Mouse (Mus musculus) ES-Bruce4 (cell line): ENCODE measurements around the gene Clstn3.
A peak's percentile ranks its signal among the peaks of the same experiment; 100 is the strongest.

Source experiments
- CTCF ChIP-seq: IDR thresholded peaks from one replicate; pipeline ENCODE4 v1.8.1; 2011; ENCODE audit warnings: low read depth, low read length
- EP300 ChIP-seq: IDR thresholded peaks from 2 replicates; pipeline ENCODE4 v1.6.1; 2011; ENCODE audit warnings: low read depth, low read length; ENCODE audit not compliant: insufficient read depth
- POLR2A ChIP-seq: IDR thresholded peaks from one replicate; pipeline ENCODE4 v1.8.1; 2011; ENCODE audit warnings: low read length; ENCODE audit not compliant: insufficient read depth

DNA sequence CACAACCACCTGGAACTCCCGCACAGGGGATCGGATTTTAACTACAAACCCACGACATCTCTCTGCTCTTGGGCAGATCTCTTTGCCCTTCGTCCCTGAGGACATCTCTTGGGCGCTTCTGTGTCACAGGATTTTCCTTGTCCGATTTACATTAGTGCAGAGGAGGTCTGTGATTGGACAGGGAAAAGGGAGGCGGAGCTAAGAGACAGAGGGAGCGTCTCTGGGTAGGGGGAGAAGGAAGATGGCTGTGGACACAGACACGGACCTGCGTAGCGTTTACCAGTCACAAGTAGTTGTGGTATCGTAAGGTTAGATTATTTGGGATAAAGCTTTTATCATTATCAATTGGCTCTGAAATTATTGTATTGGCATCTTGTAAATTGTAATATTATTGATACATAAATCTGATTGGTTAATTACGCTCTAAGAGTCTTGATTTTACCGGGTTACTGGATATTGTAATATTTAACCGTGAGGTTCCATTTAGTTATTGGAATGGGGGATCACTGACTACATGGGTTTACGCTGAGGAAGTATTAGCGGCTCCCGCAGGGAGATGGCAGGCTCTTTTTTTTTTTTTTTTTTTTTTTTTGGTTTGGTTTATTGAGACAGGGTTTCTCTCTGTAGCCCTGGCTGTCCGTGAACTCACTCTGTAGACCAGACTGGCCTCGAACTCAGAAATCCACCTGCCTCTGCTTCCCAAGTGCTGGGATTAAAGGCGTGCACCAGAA, 21.0 kb upstream of the Clstn3 start:
- TF ChIP-seq EP300 (no peak), CTCF (no peak), POLR2A (peak; percentile 80)
